Mouse (Mus musculus) hindbrain, embryonic 14.5 days (tissue): ENCODE results near the gene Cd6. TPM values are rescaled to one million over a fixed set of nuclear protein-coding genes. Genes with fewer than 3 reads are reported as not detected.

Experiments used
- ATAC-seq: fragments of 200-750 bp; cut with Nextera tagmentation; 2 replicates; pipeline ENCODE4 v1.8.0; 2017; ENCODE audit warnings: moderate number of reproducible peaks, mild to moderate bottlenecking, moderate TSS enrichment, moderate library complexity; ENCODE audit not compliant: low FRiP score
- DNase-seq: peaks from one replicate; pipeline ENCODE4 v3.0.0-alpha.2; 2015; ENCODE audit warnings: low spot score
- H3K27ac ChIP-seq: fragments of 300-500 bp; sonication (generic); 2 replicates; pipeline ENCODE4 v1.5.1; 2014; ENCODE audit warnings: mild to moderate bottlenecking, moderate library complexity
- H3K27me3 ChIP-seq: fragments of 300-500 bp; sonication (generic); 2 replicates; pipeline ENCODE4 v1.6.1; 2014; ENCODE audit warnings: mild to moderate bottlenecking, low read length, mixed read lengths; ENCODE audit not compliant: control insufficient read depth, insufficient read depth
- H3K36me3 ChIP-seq: fragments of 300-500 bp; sonication (generic); replicated peaks from 2 replicates; pipeline ENCODE4 v1.6.1; 2014; ENCODE audit not compliant: control insufficient read depth, insufficient read depth
- H3K4me1 ChIP-seq: fragments of 300-500 bp; sonication (generic); replicated peaks from 2 replicates; pipeline ENCODE4 v1.6.1; 2014; ENCODE audit warnings: antibody characterized with exemption, low read length, mixed read lengths; ENCODE audit not compliant: control insufficient read depth, insufficient read depth
- H3K4me2 ChIP-seq: fragments of 300-500 bp; sonication (generic); replicated peaks from 2 replicates; pipeline ENCODE4 v1.6.1; 2014; ENCODE audit warnings: mild to moderate bottlenecking, moderate library complexity
- H3K4me3 ChIP-seq: fragments of 300-500 bp; sonication (generic); replicated peaks from 2 replicates; pipeline ENCODE4 v1.5.1; 2014; ENCODE audit warnings: mild to moderate bottlenecking, low read length
- H3K9ac ChIP-seq: fragments of 300-500 bp; sonication (generic); 2 replicates; pipeline ENCODE4 v1.6.1; 2014
- H3K9me3 ChIP-seq: fragments of 300-500 bp; sonication (generic); 2 replicates; pipeline ENCODE4 v1.6.1; 2016; ENCODE audit warnings: low read length; ENCODE audit not compliant: control insufficient read depth
- WGBS: fragments of 180-500 bp; shearing (Covaris S2); extraction: QIAGEN DNeasy Blood & Tissue Kit; methylation state at CpG from one replicate; pipeline ENCODE4 v1.1.7; 2014; 5-methylcytosine and 5-hydroxymethylcytosine counted together
- polyA plus RNA-seq: library from polyadenylated mRNA; unstranded; fragments of >200 nt; fragmentation: Nextera tagmentation; extraction: Ambion mirVana; gene quantifications from 2 replicates; pipeline ENCODE4 v1.2.1, GENCODE M21; 2014

The Cd6 gene
- polyA plus RNA-seq, 1 experiment from 2014 or later = not detected

GRCm38 (mm10) chr19:10793044-10793443 is 36.8 kb downstream of the Cd6 start:
- DNase-seq (no peak), ATAC-seq (no peak)
- 53% methylated on average over 3 of the region's 3 CpGs for WGBS

GRCm38 (mm10) chr19:10790323-10790722 is 39.5 kb downstream of the Cd6 start:
- no peak overlapping the region for H3K4me3 ChIP-seq
- no peaks in the 10 kb centered on the region for H3K9me3 ChIP-seq
- DNase-seq = no peak
- no peak overlapping the region for H3K9ac ChIP-seq
- H3K4me1 ChIP-seq = 0 out of 2 replicates have a peak, but pooled peaks cover 1% of the 10 kb centered on the region
- no peaks in the 10 kb centered on the region for H3K36me3 ChIP-seq
- H3K4me2 ChIP-seq = no peak overlapping the region
- no peak overlapping the region for H3K27ac ChIP-seq
- no peak for ATAC-seq
- 74% methylated on average over 9 of the region's 9 CpGs for WGBS
- no peaks in the 10 kb centered on the region for H3K27me3 ChIP-seq

More at GRCm38 (mm10) chr19:10793044-10793443, 36.8 kb downstream of the Cd6 start:
- Histone ChIP-seq H3K4me3 (no peak overlapping the region), H3K4me2 (no peak overlapping the region), H3K27me3 (no peaks in the 10 kb centered on the region), H3K9ac (no peak overlapping the region), H3K27ac (no peak overlapping the region), H3K9me3 (no peaks in the 10 kb centered on the region), H3K36me3 (no peaks in the 10 kb centered on the region), H3K4me1 (no peaks in the 10 kb centered on the region)

GRCm38 (mm10) chr19:10788242-10788641 is 41.6 kb downstream of the Cd6 start:
- no peaks in the 10 kb centered on the region for H3K27me3 ChIP-seq
- no peaks in the 10 kb centered on the region for H3K9me3 ChIP-seq
- H3K4me3 ChIP-seq = no peak overlapping the region
- 76% methylated on average over 9 of the region's 9 CpGs for WGBS
- no peak overlapping the region for H3K4me2 ChIP-seq
- H3K36me3 ChIP-seq = no peaks in the 10 kb centered on the region
- H3K4me1 ChIP-seq = 0 out of 2 replicates have a peak, but pooled peaks cover 4% of the 10 kb centered on the region
- DNase-seq (no peak), ATAC-seq (no peak)
- H3K9ac ChIP-seq = no peak overlapping the region
- H3K27ac ChIP-seq = no peak overlapping the region

GRCm38 (mm10) chr19:10787406-10787805 is 42.5 kb downstream of the Cd6 start:
- Histone ChIP-seq H3K4me1 (0 out of 2 replicates have a peak, but pooled peaks cover 4% of the 10 kb centered on the region), H3K27ac (no peak overlapping the region), H3K4me2 (no peak overlapping the region), H3K36me3 (no peaks in the 10 kb centered on the region), H3K4me3 (no peak overlapping the region), H3K27me3 (no peaks in the 10 kb centered on the region), H3K9ac (no peak overlapping the region), H3K9me3 (no peaks in the 10 kb centered on the region)
- ATAC-seq (no peak), DNase-seq (no peak)
- 83% methylated on average over 4 of the region's 4 CpGs for WGBS

GRCm38 (mm10) chr19:10786753-10787152 is 43.1 kb downstream of the Cd6 start:
- Histone ChIP-seq H3K4me3 (no peak overlapping the region), H3K27ac (no peak overlapping the region), H3K4me1 (0 out of 2 replicates have a peak, but pooled peaks cover 4% of the 10 kb centered on the region), H3K27me3 (no peaks in the 10 kb centered on the region), H3K36me3 (no peaks in the 10 kb centered on the region), H3K9me3 (no peaks in the 10 kb centered on the region), H3K4me2 (no peak overlapping the region), H3K9ac (no peak overlapping the region)
- no peak for DNase-seq
- no peak for ATAC-seq
- 87% methylated on average over 6 of the region's 6 CpGs for WGBS

- H3K27ac ChIP-seq = no peak overlapping the region
- H3K9me3 ChIP-seq = no peaks in the 10 kb centered on the region
- H3K27me3 ChIP-seq = no peaks in the 10 kb centered on the region
- no peaks in the 10 kb centered on the region for H3K36me3 ChIP-seq
- no peak for ATAC-seq
- H3K4me3 ChIP-seq = no peak overlapping the region
- no peak for DNase-seq
- no peak overlapping the region for H3K9ac ChIP-seq
- WGBS = 68% methylated on average over 10 of the region's 10 CpGs
- no peak overlapping the region for H3K4me2 ChIP-seq
- 0 out of 2 replicates have a peak, but pooled peaks cover 4% of the 10 kb centered on the region for H3K4me1 ChIP-seq
Measured at GRCm38 (mm10) chr19:10784796-10785459, 44.9 kb downstream of the Cd6 start.

GRCm38 (mm10) chr19:10784061-10784460 is 45.8 kb downstream of the Cd6 start:
- 27% methylated on average over 3 of the region's 3 CpGs for WGBS
- Histone ChIP-seq H3K27me3 (no peaks in the 10 kb centered on the region), H3K4me2 (no peak overlapping the region), H3K36me3 (no peaks in the 10 kb centered on the region), H3K27ac (no peak overlapping the region), H3K9ac (no peak overlapping the region), H3K4me1 (0 out of 2 replicates have a peak, but pooled peaks cover 4% of the 10 kb centered on the region), H3K4me3 (no peak overlapping the region), H3K9me3 (no peaks in the 10 kb centered on the region)
- DNase-seq (no peak), ATAC-seq (no peak)

- Histone ChIP-seq H3K27me3 (no peaks in the 10 kb centered on the region), H3K9ac (no peak overlapping the region), H3K27ac (no peak overlapping the region), H3K9me3 (no peaks in the 10 kb centered on the region), H3K4me1 (0 out of 2 replicates have a peak, but pooled peaks cover 4% of the 10 kb centered on the region), H3K4me2 (no peak overlapping the region), H3K36me3 (no peaks in the 10 kb centered on the region), H3K4me3 (no peak overlapping the region)
- ATAC-seq (no peak), DNase-seq (no peak)
- 84% methylated on average over 4 of the region's 4 CpGs for WGBS
Measured at GRCm38 (mm10) chr19:10783168-10783567, 46.7 kb downstream of the Cd6 start.

- no peak for ATAC-seq
- WGBS = 84% methylated on average over 4 of the region's 4 CpGs
- H3K4me2 ChIP-seq = no peak overlapping the region
Measured at GRCm38 (mm10) chr19:10781641-10782040, 48.2 kb downstream of the Cd6 start.

More at GRCm38 (mm10) chr19:10781641-10782040, 48.2 kb downstream of the Cd6 start:
- DNase-seq = no peak
- Histone ChIP-seq H3K4me1 (0 out of 2 replicates have a peak, but pooled peaks cover 4% of the 10 kb centered on the region), H3K9me3 (no peaks in the 10 kb centered on the region), H3K27me3 (no peaks in the 10 kb centered on the region), H3K27ac (no peak overlapping the region), H3K9ac (no peak overlapping the region), H3K4me3 (no peak overlapping the region), H3K36me3 (no peaks in the 10 kb centered on the region)
